Mouse (Mus musculus): ENCODE results near the gene Krtap28-13.

- TF ChIP-seq POLR2A (IDR thresholded peaks at IDR 0.05; ENCODE audit: low read depth, low read length) (no peak), CTCF (IDR thresholded peaks at IDR 0.05; ENCODE audit: borderline replicate concordance, insufficient read depth, low read length) (no peak)
Measured at GRCm38 (mm10) chr1:83105464-83105863, 44.7 kb downstream of the Krtap28-13 start.
